Comparison of ENCODE assay signal across 9 mouse cellular contexts in genomic region chr9:102689406-102689939, GRCm38 (mm10). TPM values are rescaled to one million over a fixed set of nuclear protein-coding genes. Genes with fewer than 3 reads are reported as not detected.
DNase-seq lines count a peak whose midpoint lies in the region; ATAC-seq and TF ChIP-seq lines count a peak whose summit lies in the region.
"Had no signal": no experiment of that assay in that cellular context is flagged by ENCODE, and none has a peak within 500 bp of the region (broad histone marks: within the 10 kb centered on the region; RNA-seq: fewer than 3 reads in every experiment).

No protein-coding gene starts in this region.

- H3K4me2 ChIP-seq in heart, embryonic 16.5 days (ENCODE audit: low read depth, low read length), result peak overlapping the region; percentile 88
- H3K4me2 ChIP-seq in intestine, postnatal 0 days (replicated peaks; ENCODE audit: low read depth), result peak overlapping the region; percentile 99
- H3K4me2 ChIP-seq in midbrain, embryonic 13.5 days (replicated peaks), result peak overlapping the region; percentile 73

- DNase-seq in heart, postnatal 10 days, result no peak
- no peak for DNase-seq in spleen, postnatal 14 days (ENCODE audit: low spot score in 2 of 2)
- DNase-seq in left cerebral cortex, adult 8-10 months (ENCODE audit: low spot score in 2 of 2), result no peak
- DNase-seq in retina, postnatal 1 day, result no peak

- peak overlapping the region; percentile 83 for H3K9ac ChIP-seq in heart, embryonic 16.5 days (ENCODE audit: low read length)
- peak overlapping the region; percentile 50 for H3K9ac ChIP-seq in intestine, postnatal 0 days (ENCODE audit: low read depth, low read length)
- peak overlapping the region; percentile 84 for H3K9ac ChIP-seq in midbrain, embryonic 13.5 days (replicated peaks)

- intact Hi-C loops in heart, postnatal 10 days (cut with DNase I), result no loop called here

- no peak for TF ChIP-seq POLR2A in cortical plate, adult 2 months (IDR thresholded peaks at IDR 0.05; ENCODE audit: extremely low read depth, insufficient read depth, low read length)

- no peak overlapping the region; the same call in 1 of the 2 replicates for H3K27ac ChIP-seq in heart, embryonic 16.5 days (ENCODE audit: low read length)
- no peak overlapping the region for H3K27ac ChIP-seq in cortical plate, adult 2 months (ENCODE audit: insufficient read depth, low read length)
- no peak overlapping the region for H3K27ac ChIP-seq in intestine, postnatal 0 days (ENCODE audit: low read depth, low read length)
- peak overlapping the region; percentile 97 for H3K27ac ChIP-seq in midbrain, embryonic 13.5 days

- H3K4me3 ChIP-seq in heart, embryonic 16.5 days (ENCODE audit: low read length), result peak overlapping the region; percentile 73
- peak overlapping the region; percentile 77 for H3K4me3 ChIP-seq in cortical plate, adult 2 months (ENCODE audit: insufficient read depth, low read length)
- peak overlapping the region; percentile 49 for H3K4me3 ChIP-seq in intestine, postnatal 0 days (ENCODE audit: low read depth, low read length)
- H3K4me3 ChIP-seq in midbrain, embryonic 13.5 days (replicated peaks), result peak overlapping the region; percentile 51

- TF ChIP-seq CTCF in cortical plate, adult 2 months (IDR thresholded peaks at IDR 0.05; ENCODE audit: extremely low read depth, insufficient read depth, low read length), result no peak
- no peak for TF ChIP-seq CTCF in intestine, postnatal 0 days (IDR thresholded peaks at IDR 0.05; ENCODE audit: low read depth)

- no peaks in the 10 kb centered on the region for H3K9me3 ChIP-seq in heart, embryonic 16.5 days (replicated peaks; ENCODE audit: control insufficient read depth, low read length)
- no peaks in the 10 kb centered on the region for H3K9me3 ChIP-seq in intestine, postnatal 0 days (ENCODE audit: control insufficient read depth)
- no peaks in the 10 kb centered on the region for H3K9me3 ChIP-seq in midbrain, embryonic 13.5 days

- ATAC-seq in heart, embryonic 16.5 days (replicated peaks; ENCODE audit: extremely low read depth, insufficient read depth, low FRiP score), result no peak
- ATAC-seq in intestine, postnatal 0 days, result 0 out of 2 replicates have a peak, but pooled peaks have one; percentile 35
- peak; percentile 53 for ATAC-seq in midbrain, embryonic 13.5 days

- peaks cover 17% of the 10 kb centered on the region for H3K4me1 ChIP-seq in heart, embryonic 16.5 days (ENCODE audit: control insufficient read depth, insufficient read depth, low read length)
- H3K4me1 ChIP-seq in cortical plate, adult 2 months (ENCODE audit: control insufficient read depth, insufficient read depth, low read length), result no peaks in the 10 kb centered on the region
- peaks cover 4% of the 10 kb centered on the region; the same call in 1 of the 2 replicates for H3K4me1 ChIP-seq in intestine, postnatal 0 days (replicated peaks; ENCODE audit: control insufficient read depth, insufficient read depth, low read length)
- H3K4me1 ChIP-seq in midbrain, embryonic 13.5 days (replicated peaks), result peaks cover 50% of the 10 kb centered on the region

- 10% methylated on average over 13 of the region's 13 CpGs for WGBS in heart, embryonic 16.5 days
- 9% methylated on average over 13 of the region's 13 CpGs for WGBS in intestine, postnatal 0 days
- 1% methylated on average over 13 of the region's 13 CpGs for WGBS in midbrain, embryonic 13.5 days

- no peaks in the 10 kb centered on the region for H3K36me3 ChIP-seq in heart, embryonic 16.5 days (ENCODE audit: control insufficient read depth, insufficient read depth)
- no peaks in the 10 kb centered on the region for H3K36me3 ChIP-seq in intestine, postnatal 0 days (ENCODE audit: control insufficient read depth, insufficient read depth)
- no peaks in the 10 kb centered on the region for H3K36me3 ChIP-seq in midbrain, embryonic 13.5 days

- no peaks in the 10 kb centered on the region for H3K27me3 ChIP-seq in heart, embryonic 16.5 days (ENCODE audit: control insufficient read depth, insufficient read depth, low read length)
- H3K27me3 ChIP-seq in intestine, postnatal 0 days (replicated peaks; ENCODE audit: control insufficient read depth, insufficient read depth, low read length), result 0 out of 2 replicates have a peak, but pooled peaks cover 3% of the 10 kb centered on the region
- H3K27me3 ChIP-seq in midbrain, embryonic 13.5 days, result no peaks in the 10 kb centered on the region
- H3K27me3 ChIP-seq: Patski had no signal

RNA-seq across cellular contexts. Expression of gene Amotl2, which starts 27.0 kb away (rescaled TPM):
- 38.6 and 43.4 TPM in 2 replicates for polyA plus RNA-seq in heart, embryonic 16.5 days (2015; fragmentation: Nextera tagmentation; extraction: Ambion mirVana)
- total RNA-seq in heart, postnatal 10 days (2021), result 10 to 100 TPM; 79.2 to 90.2 TPM
- 13.3 and 16.1 TPM in 2 replicates for polyA plus RNA-seq in cortical plate, adult 2 months (2012; rRNA removed)
- 12.4 and 13.4 TPM in 2 replicates for polyA plus RNA-seq in intestine, postnatal 0 days (2015; fragmentation: Nextera tagmentation; extraction: Ambion mirVana)
- polyA plus RNA-seq in midbrain, embryonic 13.5 days (2015; fragmentation: Nextera tagmentation; extraction: Ambion mirVana), result 65.0 and 80.6 TPM in 2 replicates
- 10 to 100 TPM; 16.5 to 25.1 (median 18.6) TPM for total RNA-seq in left cerebral cortex, adult 8-10 months (2022)
